Mouse (Mus musculus) MEL (cell line): Measurements from ENCODE around the gene Nat9.

Source experiments
- CTCF ChIP-seq, 3 experiments: IDR thresholded peaks in 2 of 3; conservative IDR thresholded peaks in 1 of 3; 2 replicates each; pipeline ENCODE4 v1.5.1; 2011 to 2012; ENCODE audit warnings: low read length in 3 of 3, low read depth in 2 of 3, mild to moderate bottlenecking in 2 of 3, improper control_type of control experiment in 1 of 3, inconsistent platforms in 1 of 3, mixed read lengths in 1 of 3, moderate library complexity in 1 of 3; ENCODE audit not compliant: control insufficient read depth in 1 of 3, insufficient read depth in 1 of 3, poor library complexity in 1 of 3, severe bottlenecking in 1 of 3
- GATA1 ChIP-seq: IDR thresholded peaks from 2 replicates; pipeline ENCODE4 v1.6.1; 2011; ENCODE audit warnings: low read depth, low read length, improper control_type of control experiment
- MYC ChIP-seq: IDR thresholded peaks from 2 replicates; pipeline ENCODE4 v1.6.1; 2011; ENCODE audit warnings: low read depth, mild to moderate bottlenecking, low read length, improper control_type of control experiment, moderate library complexity
- POLR2A ChIP-seq, 2 experiments: IDR thresholded peaks; 2 replicates each; pipeline ENCODE4 v1.6.1; 2011 to 2012; ENCODE audit warnings: low read length in 2 of 2, mild to moderate bottlenecking in 2 of 2, control low read depth in 1 of 2, improper control_type of control experiment in 1 of 2, low read depth in 1 of 2, moderate library complexity in 1 of 2; ENCODE audit not compliant: control insufficient read depth in 1 of 2, insufficient read depth in 1 of 2, poor library complexity in 1 of 2
- POLR2AphosphoS2 ChIP-seq: IDR thresholded peaks from 2 replicates; pipeline ENCODE4 v1.6.1; 2011; ENCODE audit warnings: low read length, improper control_type of control experiment
- SIN3A ChIP-seq: IDR thresholded peaks from 2 replicates; pipeline ENCODE4 v1.6.1; 2012; ENCODE audit warnings: low read length, improper control_type of control experiment, inconsistent platforms
- TAL1 ChIP-seq: IDR thresholded peaks from 2 replicates; pipeline ENCODE4 v1.6.1; 2012; ENCODE audit warnings: mild to moderate bottlenecking, inconsistent platforms, low read length, moderate library complexity, mixed read lengths
- TCF12 ChIP-seq: IDR thresholded peaks from 2 replicates; pipeline ENCODE4 v1.6.1; 2014; ENCODE audit warnings: low read depth, mild to moderate bottlenecking, inconsistent platforms, low read length, improper control_type of control experiment, moderate library complexity
- USF1 ChIP-seq: IDR thresholded peaks from 2 replicates; pipeline ENCODE4 v1.6.1; 2014; ENCODE audit warnings: low read depth, mild to moderate bottlenecking, inconsistent platforms, low read length, improper control_type of control experiment, moderate library complexity
- ZMIZ1 ChIP-seq: IDR thresholded peaks from 2 replicates; pipeline ENCODE4 v1.6.1; 2012; ENCODE audit warnings: low read depth, mild to moderate bottlenecking, inconsistent platforms, low read length, improper control_type of control experiment, moderate library complexity

DNA sequence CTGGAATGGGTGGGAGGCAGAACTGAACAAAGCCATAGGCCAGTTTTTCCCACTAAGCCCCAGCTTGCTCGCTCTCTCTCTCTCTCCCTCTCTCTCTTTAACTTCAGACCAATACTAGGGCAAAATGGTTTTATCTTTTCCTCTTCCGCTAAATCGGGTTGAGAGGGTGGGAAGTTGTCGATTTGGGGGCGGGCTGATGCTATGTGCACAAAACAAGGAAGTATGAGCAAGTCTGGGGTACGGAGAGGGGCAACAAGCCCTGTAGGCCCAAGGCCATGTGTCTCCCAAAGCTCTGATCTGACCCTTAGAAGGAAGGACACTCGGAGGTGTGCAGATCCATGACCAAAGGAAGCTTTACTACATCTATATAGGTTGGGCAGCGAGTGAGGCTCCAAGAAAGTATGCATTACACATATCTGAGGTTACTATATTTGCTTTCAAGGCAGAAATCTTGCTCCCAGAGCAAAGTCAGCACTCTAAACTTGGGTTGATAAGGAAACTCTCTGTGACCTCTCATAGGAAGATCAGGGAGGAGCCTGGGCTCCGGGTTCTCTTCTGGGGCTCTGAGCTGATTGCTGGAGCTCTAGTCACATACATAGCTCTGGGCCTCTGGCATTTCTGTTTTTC is 26.0 kb downstream of the Nat9 start:
- no peak for TF ChIP-seq CTCF (IDR thresholded peaks at IDR 0.05 in 2 of 3, conservative IDR thresholded peaks at IDR 0.05 in 1 of 3; ENCODE audit: control insufficient read depth in 1 of 3, insufficient read depth in 1 of 3, low read depth in 2 of 3, low read length in 3 of 3, poor library complexity in 1 of 3, severe bottlenecking in 1 of 3)
- peak; percentile 61; the same call in 1 of the 2 replicates for TF ChIP-seq ZMIZ1
- TF ChIP-seq TAL1: no peak
- no peak for TF ChIP-seq USF1
- TF ChIP-seq POLR2AphosphoS2: peak; percentile 53
- peak; percentile 76 for TF ChIP-seq GATA1
- peak in 1 of 2 experiments; percentile 81; a peak in 2 of 4 replicates for TF ChIP-seq POLR2A (IDR thresholded peaks at IDR 0.05; ENCODE audit: control insufficient read depth in 1 of 2, insufficient read depth in 1 of 2, low read depth in 1 of 2, low read length in 2 of 2, poor library complexity in 1 of 2)
- TF ChIP-seq SIN3A: peak; percentile 83
- peak; percentile 23; the same call in 1 of the 2 replicates for TF ChIP-seq TCF12
- TF ChIP-seq MYC: peak; percentile 71; the same call in 1 of the 2 replicates
